Mouse (Mus musculus) CH12.LX (cell line): ENCODE data around the gene Tln2. TPM values are rescaled to one million over a fixed set of nuclear protein-coding genes. Genes with fewer than 3 reads are reported as not detected.

Experiments used
- DNase-seq: peaks from one replicate; pipeline ENCODE4 v3.0.0-alpha.2; 2013; ENCODE audit errors: extremely low read depth
- H3K27ac ChIP-seq: 2 replicates; pipeline ENCODE4 v1.5.1; 2012; ENCODE audit warnings: low read depth, mild to moderate bottlenecking, control low read depth, moderate library complexity; ENCODE audit not compliant: insufficient read depth
- H3K27me3 ChIP-seq: replicated peaks from 2 replicates; pipeline ENCODE3; 2012; ENCODE audit warnings: inconsistent platforms
- H3K36me3 ChIP-seq, 2 experiments: replicated peaks in 1 of 2; 2 replicates each; pipeline versions ENCODE3 to v1.6.1; 2012; ENCODE audit warnings: inconsistent platforms in 1 of 2, low read length in 1 of 2, mild to moderate bottlenecking in 1 of 2, mixed read lengths in 1 of 2, moderate library complexity in 1 of 2; ENCODE audit not compliant: control insufficient read depth in 1 of 2, insufficient read depth in 1 of 2
- H3K4me1 ChIP-seq, 2 experiments: 2 replicates each; pipeline ENCODE4 v1.6.1; 2012; ENCODE audit warnings: inconsistent platforms in 1 of 2, moderate library complexity in 1 of 2; ENCODE audit not compliant: insufficient read depth in 2 of 2, control insufficient read depth in 1 of 2
- H3K4me2 ChIP-seq: 2 replicates; pipeline ENCODE4 v1.6.1; 2012; ENCODE audit warnings: low read depth, mild to moderate bottlenecking, control low read depth; ENCODE audit not compliant: poor library complexity, insufficient read depth, severe bottlenecking
- H3K4me3 ChIP-seq, 3 experiments: fragments of 150-350 bp in 1 of 3; sonication (generic) in 1 of 3; replicated peaks in 1 of 3; 2 replicates each; pipeline versions ENCODE3 to v1.5.1; 2011 to 2012; ENCODE audit warnings: low read depth in 2 of 3, low read length in 2 of 3, mild to moderate bottlenecking in 2 of 3, moderate library complexity in 2 of 3, control low read depth in 1 of 3, improper control_type of control experiment in 1 of 3, inconsistent platforms in 1 of 3, mixed read lengths in 1 of 3; ENCODE audit not compliant: poor library complexity in 1 of 3
- H3K79me2 ChIP-seq: replicated peaks from 2 replicates; pipeline ENCODE4 v1.6.1; 2012; ENCODE audit warnings: mild to moderate bottlenecking, moderate library complexity; ENCODE audit not compliant: control insufficient read depth, poor library complexity, insufficient read depth, severe bottlenecking; ENCODE audit errors: extremely low read depth
- H3K9ac ChIP-seq: 2 replicates; pipeline ENCODE4 v1.6.1; 2012; ENCODE audit warnings: low read depth, mild to moderate bottlenecking, control low read depth, moderate library complexity; ENCODE audit not compliant: insufficient read depth
- H3K9me3 ChIP-seq: replicated peaks from 2 replicates; pipeline ENCODE3; 2012; ENCODE audit warnings: low read length, inconsistent platforms, mixed read lengths
- CTCF ChIP-seq, 2 experiments: IDR thresholded peaks in 1 of 2; conservative IDR thresholded peaks in 1 of 2; 2 replicates each; pipeline ENCODE4 v1.5.1; 2011 to 2012; ENCODE audit warnings: low read depth in 2 of 2, low read length in 2 of 2, improper control_type of control experiment in 1 of 2, inconsistent platforms in 1 of 2, mild to moderate bottlenecking in 1 of 2, moderate library complexity in 1 of 2
- KAT2A ChIP-seq: IDR thresholded peaks from 2 replicates; pipeline ENCODE4 v1.6.1; 2012; ENCODE audit warnings: low read length, improper control_type of control experiment, inconsistent platforms; ENCODE audit not compliant: insufficient replicate concordance
- NELFE ChIP-seq: IDR thresholded peaks from 2 replicates; pipeline ENCODE4 v1.6.1; 2011; ENCODE audit warnings: low read depth, low read length, improper control_type of control experiment
- PAX5 ChIP-seq: IDR thresholded peaks from 2 replicates; pipeline ENCODE4 v1.6.1; 2012; ENCODE audit warnings: low read length, inconsistent platforms, mixed read lengths
- POLR2A ChIP-seq: IDR thresholded peaks from 2 replicates; pipeline ENCODE4 v1.6.1; 2011; ENCODE audit warnings: low read depth, mild to moderate bottlenecking, improper control_type of control experiment, low read length
- POLR2AphosphoS2 ChIP-seq: IDR thresholded peaks from 2 replicates; pipeline ENCODE4 v1.6.1; 2011; ENCODE audit warnings: low read depth, low read length, improper control_type of control experiment
- RCOR1 ChIP-seq: conservative IDR thresholded peaks from 2 replicates; pipeline ENCODE4 v1.6.1; 2012; ENCODE audit warnings: low read depth, mild to moderate bottlenecking, inconsistent platforms, low read length, improper control_type of control experiment
- SMC3 ChIP-seq: IDR thresholded peaks from 2 replicates; pipeline ENCODE4 v1.6.1; 2011; ENCODE audit warnings: low read depth, low read length, improper control_type of control experiment
- TBP ChIP-seq: conservative IDR thresholded peaks from 2 replicates; pipeline ENCODE4 v1.6.1; 2011; ENCODE audit warnings: low read depth, low read length, improper control_type of control experiment
- UBTF ChIP-seq: IDR thresholded peaks from 2 replicates; pipeline ENCODE4 v1.6.1; 2012; ENCODE audit warnings: low read depth, mild to moderate bottlenecking, inconsistent platforms, low read length, improper control_type of control experiment, moderate library complexity
- USF2 ChIP-seq: conservative IDR thresholded peaks from 2 replicates; pipeline ENCODE4 v1.6.1; 2011; ENCODE audit warnings: low read depth, low read length, improper control_type of control experiment
- ZC3H11A ChIP-seq: IDR thresholded peaks from 2 replicates; pipeline ENCODE4 v1.6.1; 2012; ENCODE audit warnings: low read depth, mild to moderate bottlenecking, inconsistent platforms, low read length, improper control_type of control experiment
- ZKSCAN1 ChIP-seq: IDR thresholded peaks from 2 replicates; pipeline ENCODE4 v1.6.1; 2012; ENCODE audit warnings: low read depth, inconsistent platforms, low read length, improper control_type of control experiment, borderline replicate concordance
- ZNF384 ChIP-seq: IDR thresholded peaks from 2 replicates; pipeline ENCODE4 v1.6.1; 2012; ENCODE audit warnings: low read depth, low read length, improper control_type of control experiment, inconsistent platforms
- dilution Hi-C: fragments of 300-500 bp; cut with MboI; formaldehyde crosslinking; loops from 2 replicates; pipeline ENCODE4 v1.14.3; 2020; ENCODE audit warnings: low sequenced_read_pairs; ENCODE audit not compliant: extremely low pct_unique_long_range_greater_than_20kb, extremely low pct_ligation_motif_present
- in situ Hi-C: fragments of 300-500 bp; cut with MboI; formaldehyde crosslinking; loops from 3 replicates; pipeline ENCODE4 v1.14.3; 2019; ENCODE audit warnings: low sequenced_read_pairs, low pct_ligation_motif_present, low pct_unique_long_range_greater_than_20kb, mixed read lengths
- polyA plus RNA-seq: library from polyadenylated mRNA; unstranded; fragments of >175 nt; gene quantifications from 2 replicates; pipeline ENCODE4 v1.2.1, GENCODE M21; 2012; ENCODE audit warnings: low read depth; ENCODE audit not compliant: insufficient read length
- total RNA-seq, 2 experiments: library from RNA; depleted of rRNA; stranded (reverse); fragments of 300-350 nt in 1 of 2; fragments of >200 nt in 1 of 2; gene quantifications; 2 replicates each; pipeline ENCODE4 v1.2.3; 2012 to 2014

Gene Tln2
- total and polyA plus RNA-seq, 3 experiments: 2.6 to 4.4 (median 4.4) TPM

- TF ChIP-seq PAX5 (no peak), CTCF (conservative IDR thresholded peaks at IDR 0.05 in 1 of 2, IDR thresholded peaks at IDR 0.05 in 1 of 2; ENCODE audit: low read depth in 2 of 2, low read length in 2 of 2) (no peak), ZKSCAN1 (no peak), SMC3 (no peak), ZNF384 (no peak), ZC3H11A (no peak), POLR2A (no peak)
- Histone ChIP-seq H3K27ac (no peak overlapping the region), H3K79me2 (no peaks in the 10 kb centered on the region), H3K27me3 (no peaks in the 10 kb centered on the region), H3K36me3 (no peaks in the 10 kb centered on the region), H3K4me1 (no peaks in the 10 kb centered on the region), H3K9ac (no peak overlapping the region), H3K9me3 (no peaks in the 10 kb centered on the region), H3K4me2 (no peak overlapping the region), H3K4me3 (no peak overlapping the region)
- no peak for DNase-seq
- in situ Hi-C loops: no loop called here
- dilution Hi-C loops: no loop called here
Observed at GRCm38 (mm10) chr9:67435333-67436154, 124.0 kb downstream of the Tln2 start.

- Histone ChIP-seq H3K9me3 (no peaks in the 10 kb centered on the region), H3K4me2 (no peak overlapping the region), H3K36me3 (no peaks in the 10 kb centered on the region), H3K9ac (no peak overlapping the region), H3K4me1 (peaks cover 0 to 3% of the 10 kb centered on the region in 2 experiments; a peak in 1 of 4 replicates), H3K27me3 (no peaks in the 10 kb centered on the region), H3K79me2 (no peaks in the 10 kb centered on the region), H3K4me3 (no peak overlapping the region), H3K27ac (no peak overlapping the region)
- DNase-seq: no peak
- TF ChIP-seq POLR2AphosphoS2: no peak
- no peak for TF ChIP-seq KAT2A
- no peak for TF ChIP-seq ZC3H11A
- no peak for TF ChIP-seq ZKSCAN1
- no peak for TF ChIP-seq ZNF384
- no peak for TF ChIP-seq RCOR1
- TF ChIP-seq USF2: no peak
- no peak for TF ChIP-seq NELFE
- TF ChIP-seq UBTF: no peak
- TF ChIP-seq TBP: no peak
- in situ Hi-C loops: no loop called here
- dilution Hi-C loops: no loop called here
Observed at GRCm38 (mm10) chr9:67429199-67429892, 130.2 kb downstream of the Tln2 start.
